Mouse (Mus musculus) neural tube, embryonic 11.5 days (tissue): ENCODE measurements around the gene Itga5. TPM values are rescaled to one million over a fixed set of nuclear protein-coding genes. Genes with fewer than 3 reads are reported as not detected.

ENCODE experiments used
- ATAC-seq: fragments of 200-750 bp; cut with Nextera tagmentation; 2 replicates; pipeline ENCODE4 v1.8.0; 2017; ENCODE audit warnings: moderate number of reproducible peaks, mild to moderate bottlenecking, moderate TSS enrichment, moderate library complexity; ENCODE audit not compliant: insufficient read depth, low FRiP score, low TSS enrichment
- DNase-seq: peaks from one replicate; pipeline ENCODE4 v3.0.0-alpha.2; 2015; ENCODE audit warnings: low spot score
- H3K27ac ChIP-seq: fragments of 300-500 bp; sonication (generic); 2 replicates; pipeline ENCODE4 v1.5.1; 2014; ENCODE audit warnings: low read depth, mild to moderate bottlenecking, low read length
- H3K27me3 ChIP-seq: fragments of 300-500 bp; sonication (generic); 2 replicates; pipeline ENCODE4 v1.6.1; 2014; ENCODE audit warnings: mild to moderate bottlenecking, low read length, mixed read lengths; ENCODE audit not compliant: control insufficient read depth, insufficient read depth
- H3K36me3 ChIP-seq: fragments of 300-500 bp; sonication (generic); 2 replicates; pipeline ENCODE4 v1.6.1; 2014; ENCODE audit warnings: mild to moderate bottlenecking, low read length, moderate library complexity, mixed read lengths; ENCODE audit not compliant: control insufficient read depth, insufficient read depth
- H3K4me1 ChIP-seq: fragments of 300-500 bp; sonication (generic); 2 replicates; pipeline ENCODE4 v1.6.1; 2014; ENCODE audit warnings: low read length, mixed read lengths; ENCODE audit not compliant: control insufficient read depth, insufficient read depth
- H3K4me2 ChIP-seq: fragments of 300-500 bp; sonication (generic); 2 replicates; pipeline ENCODE4 v1.6.1; 2014; ENCODE audit warnings: low read depth, mild to moderate bottlenecking, moderate library complexity
- H3K4me3 ChIP-seq: fragments of 300-500 bp; sonication (generic); 2 replicates; pipeline ENCODE4 v1.5.1; 2014; ENCODE audit warnings: low read depth, low read length
- H3K9ac ChIP-seq: fragments of 300-500 bp; sonication (generic); 2 replicates; pipeline ENCODE4 v1.6.1; 2014; ENCODE audit warnings: mild to moderate bottlenecking, low read length
- H3K9me3 ChIP-seq: fragments of 300-500 bp; sonication (generic); 2 replicates; pipeline ENCODE4 v1.6.1; 2016; ENCODE audit warnings: low read length; ENCODE audit not compliant: control insufficient read depth
- WGBS: fragments of 180-500 bp; shearing (Covaris S2); extraction: QIAGEN DNeasy Blood & Tissue Kit; methylation state at CpG from one replicate; pipeline ENCODE4 v1.1.7; 2014; 5-methylcytosine and 5-hydroxymethylcytosine counted together
- polyA plus RNA-seq: library from polyadenylated mRNA; unstranded; fragments of >200 nt; fragmentation: Nextera tagmentation; extraction: Ambion mirVana; gene quantifications from 2 replicates; pipeline ENCODE4 v1.2.1, GENCODE M21; 2014

Gene Itga5
- polyA plus RNA-seq, 1 experiment from 2014 or later, result 21.3 TPM

DNA sequence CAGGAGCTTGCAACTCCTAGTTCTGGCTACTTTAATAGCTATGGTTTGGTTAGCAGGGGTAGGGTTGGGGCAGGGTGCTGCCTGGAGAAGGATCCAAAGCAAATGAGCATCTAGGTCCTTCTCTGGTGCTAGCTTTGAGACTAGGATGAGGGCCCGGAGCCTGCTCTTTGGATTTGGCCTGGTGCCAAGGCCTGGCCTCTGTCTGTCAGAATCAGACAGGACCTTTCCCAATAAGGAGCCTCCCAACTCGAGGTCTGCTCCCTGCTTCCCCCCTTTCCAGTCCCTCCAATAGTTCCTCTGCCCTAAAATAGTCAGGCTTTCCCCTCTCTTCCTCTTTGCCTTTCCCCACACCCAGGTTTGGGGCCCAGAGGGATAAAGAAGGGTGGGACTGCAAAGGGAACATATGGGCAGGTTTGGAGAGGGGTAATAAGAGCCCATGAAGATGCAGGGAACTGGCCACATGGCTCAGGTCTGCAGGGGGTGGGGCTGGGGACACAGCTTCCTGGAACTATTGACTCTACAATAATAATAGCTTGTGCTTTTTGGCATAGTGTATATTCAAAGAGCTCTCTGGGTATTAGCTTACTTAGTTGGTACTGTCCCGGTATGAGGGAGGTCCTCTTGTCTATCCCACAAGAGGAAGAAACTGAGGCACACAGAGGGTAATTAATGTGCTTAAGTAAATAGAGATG lies 12.2 kb upstream of the Itga5 start:
- Histone ChIP-seq H3K9me3 (no peaks in the 10 kb centered on the region), H3K27me3 (no peaks in the 10 kb centered on the region), H3K27ac (no peak overlapping the region), H3K4me3 (no peak overlapping the region), H3K36me3 (no peaks in the 10 kb centered on the region), H3K4me2 (no peak overlapping the region), H3K4me1 (no peaks in the 10 kb centered on the region), H3K9ac (no peak overlapping the region)
- DNase-seq, result no peak
- WGBS, result 65% methylated on average over 3 of the region's 3 CpGs
- ATAC-seq, result no peak

DNA sequence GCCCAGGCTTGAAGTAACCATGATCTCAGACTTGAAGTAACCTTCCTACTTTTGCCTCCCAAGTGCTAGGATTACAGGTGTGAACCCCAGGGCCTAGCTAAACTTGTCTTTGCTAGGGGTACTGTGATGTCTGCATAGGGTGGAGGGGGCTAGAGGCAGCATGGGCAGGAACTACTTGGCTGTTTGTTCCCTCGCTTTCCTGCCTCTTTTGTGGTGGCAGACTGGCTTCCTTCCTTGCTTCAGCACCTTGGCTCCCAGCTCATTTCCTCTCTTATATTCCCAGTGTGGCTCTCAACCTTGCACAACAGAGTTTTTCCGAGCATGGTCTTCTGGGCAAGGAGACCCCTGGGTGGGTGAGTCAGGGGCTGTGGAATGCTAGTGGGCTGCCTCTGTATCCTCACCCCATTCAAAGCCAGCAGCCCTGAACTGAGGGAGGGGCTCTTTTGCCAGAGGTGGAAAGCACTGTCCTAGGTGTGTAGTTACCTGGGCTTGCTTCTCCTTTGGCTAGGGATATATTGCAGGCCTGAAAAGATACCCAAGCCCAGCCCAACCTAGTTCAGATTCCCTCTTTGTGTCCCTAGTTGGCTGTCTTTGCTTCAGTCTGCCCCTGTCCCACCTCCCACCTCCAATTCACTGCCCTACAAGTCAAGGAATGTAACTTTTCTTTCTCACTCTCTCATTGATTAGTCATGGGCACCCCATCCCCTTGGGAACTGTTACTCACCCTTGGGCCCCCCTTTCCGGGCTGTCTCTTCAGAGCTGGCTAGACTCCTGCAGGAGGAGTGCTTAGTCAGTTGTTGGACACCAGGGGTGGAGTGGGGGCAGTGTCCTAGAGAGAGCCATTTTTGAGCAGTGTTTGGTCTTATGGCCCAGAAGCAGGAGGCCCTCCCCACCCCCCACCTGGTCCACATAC lies 11.4 kb upstream of the Itga5 start:
- Histone ChIP-seq H3K36me3 (no peaks in the 10 kb centered on the region), H3K27ac (no peak overlapping the region), H3K9ac (no peak overlapping the region), H3K9me3 (no peaks in the 10 kb centered on the region), H3K27me3 (no peaks in the 10 kb centered on the region), H3K4me2 (no peak overlapping the region), H3K4me3 (no peak overlapping the region), H3K4me1 (no peaks in the 10 kb centered on the region)
- ATAC-seq, result no peak
- no peak for DNase-seq
- WGBS, result 76% methylated on average over 3 of the region's 3 CpGs

DNA sequence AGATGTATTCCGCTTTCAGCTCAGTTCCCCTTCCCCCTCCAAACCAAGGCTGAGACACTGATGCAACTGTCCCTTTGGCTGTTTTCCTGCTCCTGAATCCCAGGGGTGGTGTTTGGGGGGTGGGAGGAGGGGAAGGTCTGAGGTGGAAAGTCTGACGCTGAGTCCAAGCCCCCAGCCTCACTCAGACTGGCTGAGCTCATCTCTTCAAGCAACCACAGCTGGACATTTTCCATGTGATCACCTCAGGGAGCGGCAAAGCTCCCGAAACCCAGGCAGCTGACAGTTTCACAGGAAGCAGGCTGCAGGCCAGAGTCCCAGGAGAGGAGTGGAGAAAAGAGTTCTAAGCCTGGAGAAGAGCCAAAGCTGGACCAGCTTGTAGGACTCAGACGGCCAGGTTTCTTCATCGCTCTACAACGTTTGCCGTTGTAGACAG lies 10.3 kb upstream of the Itga5 start:
- Histone ChIP-seq H3K27ac (no peak overlapping the region), H3K9me3 (no peaks in the 10 kb centered on the region), H3K4me3 (no peak overlapping the region), H3K36me3 (no peaks in the 10 kb centered on the region), H3K4me2 (no peak overlapping the region), H3K9ac (no peak overlapping the region), H3K4me1 (no peaks in the 10 kb centered on the region), H3K27me3 (no peaks in the 10 kb centered on the region)
- 73% methylated on average over 8 of the region's 8 CpGs for WGBS
- no peak for DNase-seq
- no peak for ATAC-seq

DNA sequence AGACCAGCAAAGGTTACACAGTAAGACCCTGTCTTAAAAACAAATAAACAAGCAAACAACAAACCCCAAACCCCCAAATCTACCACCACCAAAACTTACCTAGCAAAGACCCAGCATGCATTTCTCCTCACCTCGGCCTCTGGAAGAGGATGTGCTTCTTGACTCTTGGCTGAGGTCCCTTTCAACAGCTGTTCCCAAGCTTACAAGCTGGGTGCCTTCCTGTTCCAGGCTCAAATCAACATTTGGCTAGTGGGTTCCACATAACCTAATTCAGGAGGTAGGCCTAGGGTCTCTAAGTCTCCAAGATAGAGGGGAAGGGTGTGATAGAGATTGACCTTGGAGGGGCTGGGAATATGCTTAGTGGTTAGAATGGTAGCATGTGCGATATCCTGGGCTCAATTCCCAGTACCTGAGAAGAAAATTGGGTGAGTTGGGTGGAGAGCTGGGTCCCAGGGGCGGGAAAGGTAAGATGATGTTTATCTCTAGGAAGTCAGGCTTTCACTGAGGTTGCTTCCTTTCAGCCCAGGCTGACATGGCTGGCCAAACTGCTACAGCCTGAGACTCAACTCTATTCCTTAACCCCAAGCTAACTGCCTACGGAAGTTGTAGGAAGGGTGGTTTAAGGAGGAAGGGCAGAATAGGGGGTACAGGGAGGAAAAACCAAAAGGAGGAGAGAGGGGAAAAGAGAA lies 8.7 kb upstream of the Itga5 start:
- Histone ChIP-seq H3K27ac (no peak overlapping the region), H3K36me3 (no peaks in the 10 kb centered on the region), H3K9ac (no peak overlapping the region), H3K4me1 (no peaks in the 10 kb centered on the region), H3K4me2 (no peak overlapping the region), H3K27me3 (no peaks in the 10 kb centered on the region), H3K9me3 (no peaks in the 10 kb centered on the region), H3K4me3 (no peak overlapping the region)
- no peak for DNase-seq
- ATAC-seq, result no peak
- 80% methylated on average over 4 of the region's 4 CpGs for WGBS

- no peak overlapping the region for H3K4me2 ChIP-seq
- H3K4me3 ChIP-seq, result no peak overlapping the region
- H3K27ac ChIP-seq, result no peak overlapping the region
- H3K36me3 ChIP-seq, result no peaks in the 10 kb centered on the region
- no peaks in the 10 kb centered on the region for H3K27me3 ChIP-seq
- H3K4me1 ChIP-seq, result no peaks in the 10 kb centered on the region
- no peak overlapping the region for H3K9ac ChIP-seq
- no peak for DNase-seq
- H3K9me3 ChIP-seq, result no peaks in the 10 kb centered on the region
- no peak for ATAC-seq
Measured at GRCm38 (mm10) chr15:103372461-103372860, 5.9 kb upstream of the Itga5 start.

GRCm38 (mm10) chr15:103371741-103372140 lies 5.2 kb upstream of the Itga5 start:
- Histone ChIP-seq H3K36me3 (no peaks in the 10 kb centered on the region), H3K9ac (no peak overlapping the region), H3K9me3 (no peaks in the 10 kb centered on the region), H3K4me2 (no peak overlapping the region), H3K27ac (no peak overlapping the region), H3K4me1 (no peaks in the 10 kb centered on the region), H3K4me3 (no peak overlapping the region), H3K27me3 (no peaks in the 10 kb centered on the region)
- WGBS, result 96% methylated on average over 1 of the region's 1 CpGs
- DNase-seq (no peak), ATAC-seq (no peak)

GRCm38 (mm10) chr15:103371208-103371607 lies 4.6 kb upstream of the Itga5 start:
- H3K9me3 ChIP-seq, result no peaks in the 10 kb centered on the region
- H3K4me2 ChIP-seq, result no peak overlapping the region
- no peak overlapping the region for H3K4me3 ChIP-seq
- no peaks in the 10 kb centered on the region for H3K27me3 ChIP-seq
- H3K36me3 ChIP-seq, result no peaks in the 10 kb centered on the region
- no peaks in the 10 kb centered on the region for H3K4me1 ChIP-seq
- H3K9ac ChIP-seq, result no peak overlapping the region
- DNase-seq, result no peak
- WGBS, result 24% methylated on average over 2 of the region's 2 CpGs
- H3K27ac ChIP-seq, result no peak overlapping the region
- ATAC-seq, result no peak

GRCm38 (mm10) chr15:103370462-103370861 lies 3.9 kb upstream of the Itga5 start:
- no peak for DNase-seq

More at GRCm38 (mm10) chr15:103370462-103370861, 3.9 kb upstream of the Itga5 start:
- Histone ChIP-seq H3K4me2 (no peak overlapping the region), H3K9me3 (no peaks in the 10 kb centered on the region), H3K27ac (no peak overlapping the region), H3K9ac (no peak overlapping the region), H3K4me3 (no peak overlapping the region), H3K27me3 (no peaks in the 10 kb centered on the region), H3K36me3 (no peaks in the 10 kb centered on the region), H3K4me1 (peaks cover 3% of the 10 kb centered on the region; the same call in 1 of the 2 replicates)
- no peak for ATAC-seq
- WGBS, result 54% methylated on average over 4 of the region's 4 CpGs
